Mouse (Mus musculus) layer of hippocampus, adult 9-10 months (tissue): ENCODE data around the gene Klhl40.
A peak's percentile ranks its signal among the peaks of the same experiment; 100 is the strongest.

Experiments used
- DNase-seq: peaks from one replicate; pipeline ENCODE4 v3.0.0; 2022; ENCODE audit warnings: low spot score

Klhl40 gene

DNA sequence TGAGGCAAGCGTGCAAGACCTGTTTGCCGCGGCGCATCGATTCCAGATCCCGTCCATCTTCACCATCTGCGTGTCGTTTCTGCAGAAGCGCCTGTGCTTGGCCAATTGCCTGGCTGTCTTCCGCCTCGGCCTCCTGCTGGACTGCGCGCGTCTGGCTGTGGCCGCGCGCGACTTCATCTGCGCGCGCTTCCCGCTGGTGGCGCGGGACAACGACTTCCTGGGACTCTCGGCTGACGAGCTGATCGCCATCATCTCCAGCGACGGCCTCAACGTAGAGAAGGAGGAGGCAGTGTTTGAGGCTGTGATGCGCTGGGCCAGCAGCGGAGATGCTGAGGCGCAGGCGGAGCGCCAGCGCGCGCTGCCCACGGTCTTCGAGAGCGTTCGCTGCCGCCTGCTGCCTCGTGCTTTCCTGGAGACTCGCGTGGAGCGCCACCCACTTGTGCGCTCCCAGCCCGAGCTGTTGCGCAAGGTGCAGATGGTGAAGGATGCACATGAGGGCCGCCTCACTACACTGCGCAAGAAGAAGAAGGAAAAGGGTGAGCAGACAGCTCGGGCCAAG, 738 bp downstream of the Klhl40 start:
- DNase-seq, result no peak

DNA sequence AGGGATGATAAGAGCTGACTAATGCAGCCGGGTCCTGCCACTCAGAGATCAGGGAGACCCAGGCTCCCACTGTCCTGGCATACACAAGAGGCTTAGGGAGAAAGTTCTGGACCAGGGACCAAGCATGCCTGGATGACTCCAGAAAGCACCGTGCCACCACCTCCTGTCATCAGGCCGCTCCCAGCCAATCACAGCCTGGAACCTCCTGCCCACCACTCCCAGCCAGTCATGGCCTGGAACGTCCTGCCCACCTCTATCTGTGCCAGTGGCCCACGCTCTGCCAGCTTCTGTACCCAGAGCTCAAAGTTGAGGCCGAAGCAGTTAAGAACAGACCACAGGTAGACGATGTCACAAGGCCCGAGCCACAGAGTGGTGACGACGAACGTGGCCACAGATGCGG, 7.4 kb downstream of the Klhl40 start:
- DNase-seq, result no peak

DNA sequence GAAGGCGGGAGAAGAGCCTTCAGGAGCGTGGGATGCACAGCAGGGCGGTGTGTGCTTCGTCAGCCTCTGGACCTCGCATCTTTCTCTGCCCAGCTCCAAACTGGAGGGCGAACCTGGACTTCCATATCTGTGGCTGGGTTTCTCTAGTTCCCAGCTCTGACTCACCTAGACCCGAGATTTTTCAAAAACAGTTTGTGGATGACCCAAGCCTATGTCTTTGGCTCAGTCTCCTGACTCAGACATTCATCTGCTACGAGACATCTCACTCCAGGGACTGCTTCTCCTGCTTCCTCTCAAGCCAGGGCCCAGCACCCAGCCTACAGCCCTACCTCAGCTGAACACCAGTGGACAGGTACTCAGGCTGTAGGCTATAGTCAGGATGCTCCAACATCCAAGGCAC, 7.9 kb downstream of the Klhl40 start:
- DNase-seq, result no peak

- DNase-seq, result no peak
Measured at GRCm38 (mm10) chr9:121786359-121786758, 9.0 kb downstream of the Klhl40 start.

DNA sequence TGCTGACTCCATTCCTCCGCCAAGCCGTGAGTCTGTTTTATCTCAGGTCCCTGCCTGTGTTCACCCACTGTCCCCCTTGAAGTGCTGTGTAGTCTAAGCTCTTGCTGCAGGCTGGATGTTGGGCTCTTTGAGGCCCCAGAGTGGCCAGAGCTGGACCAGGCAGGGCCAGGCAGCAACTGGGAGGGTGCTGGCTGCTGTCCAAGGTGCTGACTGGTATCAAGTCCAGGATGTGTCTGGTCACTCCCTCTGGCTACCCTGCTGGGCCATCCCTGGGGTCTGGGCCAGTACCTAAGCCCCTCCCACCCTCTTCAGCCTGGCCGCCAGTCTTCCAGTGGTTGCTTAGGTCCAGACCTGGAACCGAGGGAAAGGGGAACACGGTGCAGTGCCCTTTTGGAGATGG, 13.8 kb downstream of the Klhl40 start:
- DNase-seq, result no peak

- no peak for DNase-seq
Measured at GRCm38 (mm10) chr9:121791757-121792521, 14.5 kb downstream of the Klhl40 start, which contains the start of gene Hhatl. Gene Hhatl (minus strand): TSS chr9:121792507.

DNA sequence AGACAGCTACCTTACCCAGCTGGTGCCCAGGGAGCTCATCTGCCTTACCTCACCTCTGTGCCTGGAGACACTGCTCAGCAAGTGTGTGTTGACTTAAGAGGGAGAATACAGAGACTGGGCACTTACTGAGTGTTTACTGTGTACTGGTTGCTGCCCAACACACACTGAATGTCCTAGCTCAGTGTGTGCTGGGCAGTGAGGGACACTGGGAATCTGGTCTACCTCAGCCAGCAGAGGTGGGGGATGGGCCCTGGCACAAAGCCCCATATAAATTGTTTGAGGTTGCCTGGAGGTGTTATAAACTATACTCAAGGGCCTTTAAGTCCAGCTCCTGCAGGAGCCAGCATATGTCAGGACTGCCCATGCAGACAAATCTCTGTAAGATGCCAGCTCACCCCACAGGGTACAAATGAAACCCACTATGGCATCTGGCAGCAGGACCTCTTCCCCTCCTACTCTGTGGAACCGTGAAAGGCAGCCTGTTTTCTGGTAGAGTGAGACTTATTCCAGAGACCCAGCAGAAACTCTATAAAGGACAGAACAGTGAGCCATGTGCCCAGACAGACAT, 17.6 kb downstream of the Klhl40 start:
- no peak for DNase-seq

- no peak for DNase-seq
Measured at GRCm38 (mm10) chr9:121797722-121798121, 20.3 kb downstream of the Klhl40 start.

DNA sequence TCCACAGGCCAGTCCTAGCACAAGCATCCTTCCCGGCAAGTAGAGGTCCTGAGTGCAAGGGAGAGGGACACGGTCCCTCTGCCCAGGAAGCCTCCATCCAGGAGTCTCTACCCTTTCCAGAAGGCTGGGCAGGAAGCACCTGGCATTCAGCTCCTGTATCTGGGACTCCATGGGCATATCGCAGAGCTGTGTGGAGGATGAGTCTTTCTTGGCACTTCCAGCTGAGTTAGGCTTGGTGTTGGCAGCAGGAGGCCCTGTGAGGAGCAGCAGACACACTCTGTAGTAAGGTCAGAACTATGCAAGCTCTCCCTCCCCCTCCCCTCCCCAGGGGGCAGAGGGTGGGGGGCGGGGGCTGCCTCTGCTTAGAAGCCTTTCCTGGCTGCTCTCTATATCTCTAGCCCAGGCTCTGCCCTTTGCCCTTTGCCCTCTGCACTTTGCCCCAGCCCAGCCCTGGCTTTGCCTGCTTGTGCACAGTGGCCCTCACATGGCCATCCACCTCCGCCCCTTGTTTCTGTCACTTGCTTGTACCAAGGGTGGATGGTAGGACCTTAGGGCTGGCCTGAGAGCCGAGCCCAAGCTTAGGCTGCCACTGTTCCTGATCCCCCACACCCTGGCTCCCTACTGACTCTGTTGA, 21.6 kb downstream of the Klhl40 start:
- DNase-seq, result no peak

DNA sequence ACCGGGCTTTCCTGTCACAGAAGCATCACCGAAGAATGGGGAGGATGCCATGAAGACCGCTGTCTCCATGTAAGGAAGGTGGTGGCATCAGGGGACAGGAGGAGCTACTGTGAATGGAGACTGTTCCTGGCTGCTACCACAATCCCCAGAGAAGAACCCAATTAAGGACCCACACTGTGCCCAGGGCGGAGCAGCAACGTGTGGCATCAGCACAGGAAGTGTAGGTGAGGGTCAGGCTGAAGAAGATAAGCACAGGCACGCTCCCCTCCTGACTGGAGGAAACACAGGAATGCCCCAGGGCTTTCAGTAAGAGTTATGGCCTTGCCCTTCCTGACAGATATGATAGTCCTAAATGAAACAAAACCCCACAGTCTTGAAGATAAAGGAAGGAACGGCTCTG, 25.3 kb downstream of the Klhl40 start:
- no peak for DNase-seq

DNA sequence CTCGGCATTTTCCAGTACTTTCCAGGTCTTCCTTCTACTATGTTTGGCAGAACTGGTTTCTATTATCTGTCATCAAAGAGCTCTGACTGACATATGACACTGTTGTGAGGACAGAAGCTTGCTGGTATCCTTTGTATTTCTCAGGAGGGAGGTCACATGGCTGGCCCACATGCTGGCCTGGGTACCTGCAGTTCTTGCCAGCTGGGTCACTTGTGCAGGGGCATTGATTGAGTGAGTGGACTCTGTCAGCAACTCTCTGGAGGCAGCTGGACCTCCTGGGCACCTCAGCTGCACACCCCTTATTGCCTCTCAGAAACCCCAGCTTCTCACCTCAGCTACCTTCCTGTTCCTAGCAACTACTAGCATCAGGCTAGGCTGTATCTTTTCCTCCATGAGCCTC, 30.1 kb downstream of the Klhl40 start:
- DNase-seq, result no peak

GRCm38 (mm10) chr9:121807947-121808346, 30.5 kb downstream of the Klhl40 start:
- DNase-seq, result no peak

GRCm38 (mm10) chr9:121808511-121808910, 31.1 kb downstream of the Klhl40 start:
- DNase-seq, result no peak

GRCm38 (mm10) chr9:121810081-121810821, 32.8 kb downstream of the Klhl40 start:
- DNase-seq, result peak; percentile 59

DNA sequence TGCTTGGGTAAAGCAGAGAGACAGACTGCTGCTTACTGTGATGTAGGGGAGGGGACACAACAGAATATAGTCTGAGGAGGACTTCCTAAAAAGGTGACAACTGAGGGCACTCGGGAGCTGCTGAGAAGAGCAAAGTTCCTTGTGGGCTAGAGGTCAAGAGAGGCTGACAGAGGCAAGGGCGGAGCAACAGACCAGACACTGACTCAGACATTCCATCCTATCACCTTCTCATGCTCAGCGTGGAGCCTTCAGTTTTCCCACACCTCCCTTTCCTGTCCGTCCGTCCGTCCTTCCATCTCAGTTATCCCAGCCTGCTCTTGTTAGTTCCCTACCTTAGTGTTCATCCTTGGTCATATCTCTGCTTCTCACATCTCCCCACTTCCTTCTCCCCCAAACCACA, 37.8 kb downstream of the Klhl40 start:
- no peak for DNase-seq

DNA sequence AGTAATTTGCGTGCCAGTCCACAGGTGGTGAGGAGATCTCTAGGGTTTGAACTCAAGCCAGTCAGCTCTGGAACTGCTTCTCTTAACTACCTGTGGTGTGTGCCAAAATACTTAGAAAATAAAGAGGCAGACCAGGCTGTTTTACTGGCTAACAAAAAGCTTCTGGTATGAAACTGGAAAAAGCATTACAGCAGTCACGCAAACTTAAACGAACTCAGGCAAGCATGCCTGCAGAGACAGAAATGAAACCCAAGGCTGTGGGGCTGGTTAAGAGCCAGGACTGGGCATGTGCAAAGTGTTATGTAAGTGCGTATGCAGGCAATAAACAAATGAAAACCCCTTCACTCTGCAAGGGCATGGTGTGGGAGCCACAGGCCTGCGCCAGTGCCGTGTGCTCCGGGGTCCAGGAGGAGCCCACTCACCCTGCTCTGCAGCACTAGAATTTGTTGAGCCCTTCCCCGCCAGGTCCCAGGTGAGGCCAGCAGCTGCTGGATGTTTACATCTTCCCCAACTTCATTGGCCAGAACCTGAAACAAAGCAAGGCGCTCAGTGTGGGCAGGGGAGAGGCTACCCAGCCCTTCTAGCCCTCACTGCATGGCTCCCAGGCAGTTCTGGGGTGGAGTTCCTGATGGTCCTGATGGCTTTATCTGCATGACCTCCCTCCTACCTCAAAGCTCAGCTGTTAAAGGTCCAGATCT, 41.8 kb downstream of the Klhl40 start:
- DNase-seq, result no peak

- DNase-seq, result no peak
Measured at GRCm38 (mm10) chr9:121819771-121820471, 42.5 kb downstream of the Klhl40 start.

- DNase-seq, result no peak
Measured at GRCm38 (mm10) chr9:121820765-121821164, 43.4 kb downstream of the Klhl40 start.

- DNase-seq, result no peak
Measured at GRCm38 (mm10) chr9:121822585-121822991, 45.2 kb downstream of the Klhl40 start.

DNA sequence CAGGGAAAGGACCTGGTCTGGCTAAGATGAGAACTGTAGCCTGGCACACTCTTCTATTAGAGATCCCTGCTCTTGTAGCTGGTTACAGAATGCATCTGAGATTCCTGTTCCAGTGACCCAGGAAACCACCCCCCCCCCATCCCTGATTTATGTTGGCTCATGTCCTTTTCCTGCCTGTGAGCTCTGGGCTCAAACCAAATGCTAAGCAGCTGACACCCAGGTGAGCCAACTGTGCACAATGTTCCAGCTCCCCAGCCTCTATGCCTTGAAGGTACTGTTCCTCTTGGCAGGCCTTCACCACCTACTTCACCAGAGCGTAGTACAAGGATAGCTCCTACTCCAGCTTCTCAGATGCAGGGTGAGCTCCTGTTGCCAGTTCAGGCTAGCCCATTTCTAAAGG, 45.6 kb downstream of the Klhl40 start:
- DNase-seq, result no peak

- no peak for DNase-seq
Measured at GRCm38 (mm10) chr9:121823991-121824390, 46.6 kb downstream of the Klhl40 start.
